Mouse (Mus musculus): Measurements from ENCODE around the gene Sufu. TPM values are rescaled to one million over a fixed set of nuclear protein-coding genes. Genes with fewer than 3 reads are reported as not detected.
A peak's percentile ranks its signal among the peaks of the same experiment; 100 is the strongest.

Sufu gene
- polyA plus RNA-seq, 1 experiment from 2014 or later = 19.8 TPM

DNA sequence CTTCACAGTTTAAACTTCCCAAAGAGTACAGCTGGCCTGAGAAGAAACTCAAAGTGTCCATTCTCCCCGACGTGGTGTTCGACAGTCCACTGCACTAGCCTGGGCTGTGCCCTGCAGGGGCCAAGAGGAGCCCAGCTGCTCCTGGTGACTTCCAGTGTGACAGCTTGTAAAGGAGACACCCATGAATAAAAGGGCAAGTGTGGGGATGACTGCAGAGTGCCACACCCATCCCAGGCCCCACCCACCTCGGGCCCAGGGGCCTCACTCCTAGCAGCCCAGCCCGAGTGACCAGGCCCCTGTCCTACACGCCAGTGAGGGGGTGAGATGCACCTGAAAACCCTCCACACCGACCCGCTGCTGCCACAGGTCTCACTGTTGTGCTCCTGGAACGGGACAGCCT is 89.2 kb downstream of the Sufu start:
- H3K27me3 ChIP-seq (replicated peaks; ENCODE audit: control insufficient read depth, insufficient read depth, low read length) = no peaks in the 10 kb centered on the region
- H3K9ac ChIP-seq (ENCODE audit: low read depth, low read length) = no peak overlapping the region
- H3K4me2 ChIP-seq (ENCODE audit: low read length) = no peak overlapping the region
- peaks cover 4% of the 10 kb centered on the region; the same call in 1 of the 2 replicates for H3K36me3 ChIP-seq (ENCODE audit: control insufficient read depth, insufficient read depth, low read length)
- no peak for ATAC-seq
- H3K4me3 ChIP-seq (ENCODE audit: low read length) = no peak overlapping the region
- peaks cover 19% of the 10 kb centered on the region; the same call in 1 of the 2 replicates for H3K4me1 ChIP-seq (ENCODE audit: control insufficient read depth, insufficient read depth, low read depth, low read length)
- no peak overlapping the region for H3K27ac ChIP-seq (ENCODE audit: low read depth, low read length)
- H3K9me3 ChIP-seq (ENCODE audit: control insufficient read depth, low read length) = no peaks in the 10 kb centered on the region
- WGBS = 71% methylated on average over 9 of the region's 9 CpGs

DNA sequence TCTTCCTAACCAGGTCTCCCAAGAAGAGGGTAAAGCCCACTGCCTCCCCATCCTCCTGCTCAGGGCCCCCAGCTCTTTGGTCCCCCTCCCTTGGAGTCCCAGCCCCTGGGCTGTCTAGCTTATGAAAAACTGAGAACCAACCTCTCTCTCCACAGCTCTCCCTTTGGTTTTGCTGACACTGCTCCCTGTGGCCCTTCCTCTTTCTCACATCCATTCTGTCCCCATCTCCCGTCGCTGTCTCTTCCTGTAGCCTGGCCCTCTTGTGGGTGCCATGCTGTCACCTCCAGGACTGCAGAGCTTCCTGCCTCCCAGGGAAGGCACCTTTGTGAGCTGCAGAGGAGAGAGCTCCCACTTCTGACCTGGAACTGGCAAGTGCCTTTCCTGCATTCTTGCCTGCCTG is 90.0 kb downstream of the Sufu start:
- ATAC-seq = no peak
- 59% methylated on average over 2 of the region's 2 CpGs for WGBS

DNA sequence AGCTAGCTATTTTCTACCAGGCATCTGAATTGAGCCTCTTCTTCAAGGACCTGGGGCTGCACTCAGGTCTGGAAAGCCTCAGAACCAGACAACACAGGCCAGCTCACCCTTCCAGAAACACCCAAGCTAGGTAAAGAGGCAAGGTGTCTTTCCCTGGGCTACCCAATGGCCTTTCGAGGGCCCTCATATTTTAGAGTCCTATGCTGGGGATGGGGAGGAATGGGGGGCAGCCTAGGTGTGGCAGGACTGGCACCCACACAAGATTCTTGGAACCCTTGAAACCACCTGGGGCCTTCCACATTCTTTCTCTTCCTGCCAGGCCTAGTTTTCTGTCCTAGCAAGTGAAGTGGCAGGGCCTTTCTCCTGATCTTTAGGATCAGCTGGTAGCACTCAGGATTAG is 92.8 kb downstream of the Sufu start:
- 90% methylated on average over 1 of the region's 1 CpGs for WGBS
- Histone ChIP-seq H3K9ac (ENCODE audit: low read depth, low read length) (no peak overlapping the region), H3K4me2 (ENCODE audit: low read length) (no peak overlapping the region), H3K4me1 (ENCODE audit: control insufficient read depth, insufficient read depth, low read depth, low read length) (peaks cover 2% of the 10 kb centered on the region; the same call in 1 of the 2 replicates), H3K4me3 (ENCODE audit: low read length) (no peak overlapping the region), H3K27ac (ENCODE audit: low read depth, low read length) (no peak overlapping the region), H3K36me3 (ENCODE audit: control insufficient read depth, insufficient read depth, low read length) (peaks cover 4% of the 10 kb centered on the region; the same call in 1 of the 2 replicates), H3K27me3 (replicated peaks; ENCODE audit: control insufficient read depth, insufficient read depth, low read length) (no peaks in the 10 kb centered on the region), H3K9me3 (ENCODE audit: control insufficient read depth, low read length) (no peaks in the 10 kb centered on the region)
- no peak for ATAC-seq

More for the DNA sequence above, 90.0 kb downstream of the Sufu start:
- Histone ChIP-seq H3K36me3 (ENCODE audit: control insufficient read depth, insufficient read depth, low read length) (peaks cover 4% of the 10 kb centered on the region; the same call in 1 of the 2 replicates), H3K27ac (ENCODE audit: low read depth, low read length) (no peak overlapping the region), H3K4me1 (ENCODE audit: control insufficient read depth, insufficient read depth, low read depth, low read length) (peaks cover 14% of the 10 kb centered on the region; the same call in 1 of the 2 replicates), H3K9me3 (ENCODE audit: control insufficient read depth, low read length) (no peaks in the 10 kb centered on the region), H3K27me3 (replicated peaks; ENCODE audit: control insufficient read depth, insufficient read depth, low read length) (no peaks in the 10 kb centered on the region), H3K4me3 (ENCODE audit: low read length) (no peak overlapping the region), H3K9ac (ENCODE audit: low read depth, low read length) (no peak overlapping the region), H3K4me2 (ENCODE audit: low read length) (no peak overlapping the region)

DNA sequence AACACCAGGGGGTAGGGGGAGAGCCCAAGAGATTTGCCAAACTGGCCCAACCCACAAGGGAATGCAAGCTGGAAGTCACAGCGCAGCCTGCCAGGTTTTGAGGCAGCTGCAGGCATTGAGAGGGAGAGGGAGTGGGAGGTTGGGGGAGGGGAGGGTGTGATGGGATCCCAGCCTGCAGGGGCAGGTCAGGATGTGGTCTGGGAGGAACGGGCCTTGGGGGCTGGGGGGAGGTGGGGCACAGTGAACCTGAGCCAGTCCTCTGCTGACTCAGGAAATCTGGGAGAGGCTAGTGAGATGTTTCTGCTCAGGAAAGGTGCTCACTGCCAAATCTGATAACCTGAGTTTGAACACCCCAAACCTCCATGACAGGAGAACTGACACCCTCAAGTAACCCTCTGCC is 93.9 kb downstream of the Sufu start:
- WGBS = 7% methylated on average over 2 of the region's 2 CpGs
- Histone ChIP-seq H3K4me1 (ENCODE audit: control insufficient read depth, insufficient read depth, low read depth, low read length) (no peaks in the 10 kb centered on the region), H3K9ac (ENCODE audit: low read depth, low read length) (no peak overlapping the region), H3K27ac (ENCODE audit: low read depth, low read length) (no peak overlapping the region), H3K9me3 (ENCODE audit: control insufficient read depth, low read length) (no peaks in the 10 kb centered on the region), H3K4me2 (ENCODE audit: low read length) (no peak overlapping the region), H3K27me3 (replicated peaks; ENCODE audit: control insufficient read depth, insufficient read depth, low read length) (no peaks in the 10 kb centered on the region), H3K36me3 (ENCODE audit: control insufficient read depth, insufficient read depth, low read length) (peaks cover 4% of the 10 kb centered on the region; the same call in 1 of the 2 replicates), H3K4me3 (ENCODE audit: low read length) (no peak overlapping the region)
- no peak for ATAC-seq

DNA sequence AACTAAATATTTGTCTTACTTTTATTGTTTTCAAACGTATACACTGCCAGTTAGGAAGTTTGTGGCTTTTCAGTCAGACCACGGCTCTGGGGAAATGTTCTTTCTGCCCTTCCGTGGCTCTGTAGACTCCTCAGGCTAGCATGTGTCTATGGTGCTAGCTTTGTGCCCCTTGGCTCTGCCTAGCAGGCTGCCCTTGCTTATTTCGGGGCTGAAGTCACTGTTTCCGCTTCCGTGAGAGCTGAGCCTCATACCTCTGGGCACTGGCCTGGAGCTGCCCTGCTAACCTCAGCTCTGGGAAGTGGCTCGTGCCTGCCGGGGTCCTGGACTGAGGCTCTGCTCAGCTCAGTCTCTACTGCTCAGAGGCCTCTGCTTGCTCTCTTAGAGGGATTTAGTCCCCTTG is 98.4 kb downstream of the Sufu start:
- no peak for ATAC-seq
- H3K4me1 ChIP-seq (ENCODE audit: control insufficient read depth, insufficient read depth, low read depth, low read length) = no peaks in the 10 kb centered on the region
- H3K4me2 ChIP-seq (ENCODE audit: low read length) = no peak overlapping the region
- no peak overlapping the region for H3K4me3 ChIP-seq (ENCODE audit: low read length)
- H3K36me3 ChIP-seq (ENCODE audit: control insufficient read depth, insufficient read depth, low read length) = no peaks in the 10 kb centered on the region
- no peak overlapping the region for H3K27ac ChIP-seq (ENCODE audit: low read depth, low read length)
- no peaks in the 10 kb centered on the region for H3K27me3 ChIP-seq (replicated peaks; ENCODE audit: control insufficient read depth, insufficient read depth, low read length)
- WGBS = 86% methylated on average over 8 of the region's 8 CpGs
- no peaks in the 10 kb centered on the region for H3K9me3 ChIP-seq (ENCODE audit: control insufficient read depth, low read length)
- H3K9ac ChIP-seq (ENCODE audit: low read depth, low read length) = no peak overlapping the region

DNA sequence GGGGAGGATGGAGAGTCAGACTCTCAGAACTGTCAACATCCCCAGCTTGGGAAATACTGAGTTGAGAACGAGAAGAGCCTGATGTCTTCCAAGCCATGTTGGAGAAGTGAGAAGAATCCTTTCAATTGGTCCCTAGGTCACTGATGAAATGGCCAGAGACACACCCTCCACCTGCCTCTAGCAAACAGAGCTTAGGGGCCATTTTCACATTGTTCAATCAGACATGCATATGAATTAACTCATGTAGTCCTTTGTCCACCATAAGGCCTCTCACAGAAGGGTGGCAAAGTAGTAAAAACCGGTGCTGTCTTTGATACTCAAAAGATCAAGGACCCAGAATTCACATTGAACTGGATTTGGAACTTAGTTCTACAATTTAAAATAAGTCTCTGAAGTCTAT is 100.5 kb downstream of the Sufu start:
- Histone ChIP-seq H3K9me3 (ENCODE audit: control insufficient read depth, low read length) (no peaks in the 10 kb centered on the region), H3K27ac (ENCODE audit: low read depth, low read length) (no peak overlapping the region), H3K4me3 (ENCODE audit: low read length) (no peak overlapping the region), H3K4me2 (ENCODE audit: low read length) (no peak overlapping the region), H3K36me3 (ENCODE audit: control insufficient read depth, insufficient read depth, low read length) (no peaks in the 10 kb centered on the region), H3K9ac (ENCODE audit: low read depth, low read length) (no peak overlapping the region), H3K4me1 (ENCODE audit: control insufficient read depth, insufficient read depth, low read depth, low read length) (no peaks in the 10 kb centered on the region), H3K27me3 (replicated peaks; ENCODE audit: control insufficient read depth, insufficient read depth, low read length) (no peaks in the 10 kb centered on the region)
- 67% methylated on average over 2 of the region's 2 CpGs for WGBS
- ATAC-seq = no peak

DNA sequence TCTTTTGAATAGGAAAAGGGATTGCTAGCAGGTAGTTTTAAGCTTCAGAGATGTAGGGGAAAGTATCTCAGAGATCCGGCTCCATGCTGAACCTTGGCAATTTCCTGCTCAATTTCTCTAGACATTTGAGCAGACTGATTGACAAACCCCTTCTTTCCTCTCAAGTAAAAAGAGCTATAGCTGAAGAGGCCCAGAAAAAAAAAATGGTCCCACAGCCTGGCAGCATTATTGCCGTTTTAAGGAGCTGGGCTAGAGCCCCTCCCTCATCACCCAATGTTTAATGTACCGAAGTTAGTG is 102.8 kb downstream of the Sufu start:
- Histone ChIP-seq H3K4me1 (ENCODE audit: control insufficient read depth, insufficient read depth, low read depth, low read length) (peaks cover 3% of the 10 kb centered on the region), H3K4me2 (ENCODE audit: low read length) (peak overlapping the region; percentile 58), H3K9ac (ENCODE audit: low read depth, low read length) (peak overlapping the region; percentile 41; the same call in 1 of the 2 replicates), H3K4me3 (ENCODE audit: low read length) (peak overlapping the region; percentile 28), H3K36me3 (ENCODE audit: control insufficient read depth, insufficient read depth, low read length) (no peaks in the 10 kb centered on the region), H3K27ac (ENCODE audit: low read depth, low read length) (peak overlapping the region; percentile 100), H3K9me3 (ENCODE audit: control insufficient read depth, low read length) (no peaks in the 10 kb centered on the region), H3K27me3 (replicated peaks; ENCODE audit: control insufficient read depth, insufficient read depth, low read length) (no peaks in the 10 kb centered on the region)
- no peak for ATAC-seq
- under 1% methylated on average over 3 of the region's 3 CpGs for WGBS

DNA sequence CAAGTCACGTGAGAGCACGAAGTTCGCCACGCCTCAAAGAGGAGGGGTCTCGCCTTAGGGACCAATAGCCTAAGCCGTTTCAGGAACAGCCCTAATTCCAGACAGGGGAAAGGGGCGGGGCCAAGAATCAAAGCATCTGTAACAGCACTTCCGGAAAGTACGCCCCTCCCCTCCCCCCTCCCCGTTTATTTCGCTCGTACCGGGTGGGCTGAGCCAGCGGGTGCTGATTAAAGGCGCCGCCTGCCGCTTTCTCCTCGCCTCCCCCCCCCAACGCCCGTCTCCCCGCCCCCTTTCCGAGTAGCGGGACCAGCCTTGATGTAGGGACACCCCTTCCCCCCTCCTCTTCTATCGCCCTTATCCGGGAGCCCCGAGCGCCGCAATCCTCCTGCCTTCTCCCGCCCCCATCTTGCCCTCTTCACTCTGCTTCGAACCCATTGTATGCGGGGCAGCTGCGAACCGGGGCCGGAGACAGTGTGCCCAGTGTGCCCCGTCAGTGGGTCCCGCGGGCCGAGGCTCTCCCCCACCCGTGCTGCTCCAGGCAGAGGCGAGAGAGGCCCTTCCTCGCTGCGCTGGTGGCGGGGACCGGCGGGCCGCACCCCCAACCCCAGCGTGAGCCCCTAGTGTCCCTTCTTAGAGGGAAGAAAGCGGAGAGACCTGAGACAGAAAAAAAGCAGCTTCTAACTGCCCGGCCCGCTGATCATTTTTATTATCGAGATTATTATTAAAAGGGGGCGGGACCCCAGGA is 103.3 kb downstream of the Sufu start:
- WGBS = under 1% methylated on average over 43 of the region's 52 CpGs
- Histone ChIP-seq H3K4me1 (ENCODE audit: control insufficient read depth, insufficient read depth, low read depth, low read length) (peaks cover 9% of the 10 kb centered on the region), H3K4me3 (ENCODE audit: low read length) (peak overlapping the region; percentile 99), H3K9ac (ENCODE audit: low read depth, low read length) (peak overlapping the region; percentile 97), H3K9me3 (ENCODE audit: control insufficient read depth, low read length) (no peaks in the 10 kb centered on the region), H3K4me2 (ENCODE audit: low read length) (peak overlapping the region; percentile 98), H3K36me3 (ENCODE audit: control insufficient read depth, insufficient read depth, low read length) (no peaks in the 10 kb centered on the region), H3K27ac (ENCODE audit: low read depth, low read length) (peak overlapping the region; percentile 100), H3K27me3 (replicated peaks; ENCODE audit: control insufficient read depth, insufficient read depth, low read length) (no peaks in the 10 kb centered on the region)
- peak; percentile 90 for ATAC-seq

DNA sequence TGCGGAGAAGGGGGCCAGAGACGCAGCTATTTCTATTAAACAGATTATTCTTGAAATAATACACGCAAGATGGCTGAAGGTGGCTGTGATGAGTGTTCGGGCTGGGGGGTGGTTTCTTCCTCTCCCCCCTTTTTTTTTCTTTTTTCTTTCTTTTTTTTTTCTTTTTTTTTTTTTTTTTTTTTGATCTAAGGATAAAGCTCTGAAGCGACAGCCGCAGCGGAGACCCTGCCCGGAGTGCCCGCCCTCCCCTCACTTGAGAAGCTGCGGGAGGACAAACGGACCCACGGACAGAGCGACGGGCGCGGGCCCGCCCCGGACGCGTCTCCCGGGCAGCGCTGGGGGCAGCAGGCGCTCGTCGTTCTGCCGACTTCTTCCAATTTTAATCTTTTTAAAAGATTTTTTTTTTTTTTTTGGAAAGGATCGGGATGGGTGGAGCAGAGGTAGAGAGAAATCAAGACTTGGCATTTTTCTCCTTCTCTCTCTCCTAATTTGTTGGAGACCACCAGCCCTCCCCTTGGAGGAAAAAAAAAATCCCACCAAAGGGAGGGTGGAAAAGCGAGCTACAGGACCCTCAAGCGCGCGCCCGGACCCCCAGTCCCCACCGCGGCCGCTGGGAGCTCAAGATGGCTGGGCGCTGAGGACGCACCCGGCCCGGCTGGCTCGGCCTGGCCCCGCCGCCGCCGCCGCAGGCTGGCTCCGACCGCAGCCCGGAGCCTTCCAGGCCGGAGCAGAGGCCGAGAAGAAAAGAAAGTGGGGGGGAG is 104.1 kb downstream of the Sufu start:
- H3K4me1 ChIP-seq (ENCODE audit: control insufficient read depth, insufficient read depth, low read depth, low read length) = peaks cover 16% of the 10 kb centered on the region
- peak overlapping the region; percentile 99 for H3K4me3 ChIP-seq (ENCODE audit: low read length)
- no peaks in the 10 kb centered on the region for H3K27me3 ChIP-seq (replicated peaks; ENCODE audit: control insufficient read depth, insufficient read depth, low read length)
- no peaks in the 10 kb centered on the region for H3K9me3 ChIP-seq (ENCODE audit: control insufficient read depth, low read length)
- peak overlapping the region; percentile 100 for H3K27ac ChIP-seq (ENCODE audit: low read depth, low read length)
- under 1% methylated on average over 40 of the region's 50 CpGs for WGBS
- H3K36me3 ChIP-seq (ENCODE audit: control insufficient read depth, insufficient read depth, low read length) = peaks cover 3% of the 10 kb centered on the region; the same call in 1 of the 2 replicates
- H3K4me2 ChIP-seq (ENCODE audit: low read length) = peak overlapping the region; percentile 98
- H3K9ac ChIP-seq (ENCODE audit: low read depth, low read length) = peak overlapping the region; percentile 97
- ATAC-seq = peak; percentile 37

All from hindbrain, embryonic 16.5 days (tissue).